Mouse (Mus musculus) spleen, postnatal 4 days (tissue): ENCODE measurements around the gene Baiap2l2.

Experiments used
- DNase-seq, 2 experiments: peaks; one replicate each; pipeline ENCODE4 v3.0.0; 2022; ENCODE audit warnings: low spot score in 2 of 2

The Baiap2l2 gene

DNA sequence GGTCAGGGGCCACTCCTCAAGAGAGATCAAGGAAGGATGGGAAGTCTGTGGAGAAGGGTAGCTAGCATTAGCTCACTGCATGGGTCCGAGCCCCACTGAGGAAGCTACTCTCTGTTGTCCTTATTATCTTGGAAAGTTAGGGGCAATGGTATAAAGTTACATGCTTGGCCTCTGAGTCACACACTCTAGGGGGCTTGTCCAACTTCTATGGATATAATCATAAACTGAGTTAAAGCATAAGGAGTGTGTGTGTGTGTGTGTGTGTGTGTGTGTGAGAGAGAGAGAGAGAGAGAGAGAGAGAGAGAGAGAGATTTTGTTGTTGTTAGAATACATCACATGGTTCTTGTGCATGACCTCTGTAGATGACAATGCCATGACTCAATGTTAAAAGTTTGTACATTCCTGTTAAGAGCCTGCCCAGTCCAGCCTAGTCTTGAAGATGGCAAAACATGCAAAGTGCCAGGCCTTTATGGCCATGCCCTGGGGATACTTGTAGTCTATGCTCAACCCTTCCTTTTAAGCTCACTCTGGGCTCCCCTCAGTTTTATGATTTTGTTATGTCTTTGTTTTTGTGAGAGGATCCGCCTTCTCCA lies 14.3 kb upstream of the Baiap2l2 start:
- DNase-seq = no peak

DNA sequence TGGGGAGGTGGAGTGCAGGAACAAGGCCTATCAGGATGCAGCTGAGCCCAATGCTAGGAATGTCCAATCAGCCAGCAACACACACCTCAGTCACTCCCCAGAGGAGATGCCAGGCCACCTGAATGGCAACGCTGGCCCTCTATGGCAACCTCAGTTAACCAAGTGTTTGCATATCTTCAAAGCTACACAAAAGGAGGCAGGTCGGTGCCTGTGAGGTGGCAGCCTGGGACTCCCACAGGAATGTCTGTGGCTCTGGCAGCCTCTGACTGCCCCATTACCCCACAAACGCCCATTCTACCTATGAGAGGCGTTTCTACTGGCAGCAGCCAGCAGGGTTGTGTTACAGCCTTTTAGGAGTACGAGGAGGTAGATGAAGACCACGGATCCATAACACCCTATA lies 13.2 kb upstream of the Baiap2l2 start:
- no peak for DNase-seq

DNA sequence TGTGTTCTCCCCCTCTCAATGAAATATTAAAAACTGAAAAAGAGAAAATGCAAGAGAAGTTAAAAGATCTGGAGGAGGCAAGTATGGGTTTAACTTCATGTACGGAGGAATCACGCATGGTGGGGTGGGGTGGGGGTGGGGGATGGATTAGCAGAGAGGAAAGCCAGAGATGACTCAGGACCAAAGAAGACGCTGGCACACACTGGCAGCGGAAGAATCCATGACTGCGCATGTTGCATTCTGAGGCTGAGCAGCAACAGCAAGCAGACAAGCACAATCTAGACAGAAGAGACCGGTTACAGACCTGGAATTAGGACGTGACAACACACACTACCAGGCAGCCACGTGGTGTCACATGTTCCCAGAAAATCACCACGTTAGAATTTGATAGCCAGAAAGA lies 7.4 kb upstream of the Baiap2l2 start:
- DNase-seq = no peak

DNA sequence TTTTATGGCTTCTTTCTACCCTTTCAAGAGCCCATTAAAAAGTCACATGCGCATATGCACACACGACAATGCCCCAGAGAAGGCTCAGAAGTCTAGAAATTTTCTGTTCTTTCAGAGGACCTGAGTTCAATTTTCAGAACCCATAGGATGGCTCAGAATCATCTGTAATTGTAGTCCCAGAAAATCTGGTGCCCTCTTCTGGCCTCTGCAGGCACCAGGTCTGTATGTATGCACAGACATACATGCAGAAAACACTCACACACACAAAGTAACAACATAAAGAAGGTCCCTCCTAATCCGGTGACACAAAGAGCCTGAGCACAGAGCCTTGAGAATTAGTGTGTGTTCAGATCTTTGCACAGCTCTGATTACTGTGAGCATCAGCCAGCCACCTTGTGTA lies 5.0 kb upstream of the Baiap2l2 start:
- DNase-seq = no peak

DNA sequence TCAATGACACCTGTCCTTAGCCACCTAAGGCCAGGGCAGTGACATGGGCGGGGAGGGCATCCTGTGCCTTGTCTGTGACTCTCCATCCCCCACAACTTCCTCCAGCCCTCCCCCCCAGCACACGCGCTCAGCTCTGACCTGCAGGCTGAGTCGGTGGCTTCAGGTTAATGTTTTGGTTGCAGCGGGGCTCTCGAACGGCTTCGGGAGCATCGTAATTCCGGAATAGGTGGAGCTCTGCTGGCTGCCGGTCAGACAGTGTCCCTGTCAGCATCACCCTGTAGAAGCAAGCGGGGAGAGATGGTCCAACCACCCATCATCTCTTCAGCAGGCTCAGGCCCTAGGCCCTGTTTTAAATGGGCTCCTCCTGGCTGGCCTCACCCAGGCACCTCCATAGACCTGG lies 4.1 kb upstream of the Baiap2l2 start:
- DNase-seq = peak in 1 of 2 experiments; percentile 55

DNA sequence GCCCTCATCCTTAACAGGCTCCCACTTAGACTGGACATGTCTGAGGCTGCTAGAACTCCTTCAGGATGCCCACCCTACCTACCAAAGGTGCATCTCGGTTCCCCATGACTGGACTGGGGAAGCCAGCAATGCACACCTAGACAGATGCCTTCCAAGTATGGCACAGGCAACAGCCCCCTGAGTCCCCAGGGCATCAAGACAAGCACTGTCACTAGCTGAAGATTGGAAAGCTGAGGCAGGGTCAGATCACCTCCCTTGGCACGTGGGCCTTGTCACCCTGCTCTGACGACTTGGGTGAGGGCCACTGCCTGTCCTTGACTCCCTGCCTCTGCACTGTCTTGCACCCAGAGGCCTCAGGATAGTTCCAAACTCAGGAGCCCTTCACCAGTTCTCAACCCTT lies 3.0 kb upstream of the Baiap2l2 start:
- peak in 1 of 2 experiments; percentile 51 for DNase-seq

DNA sequence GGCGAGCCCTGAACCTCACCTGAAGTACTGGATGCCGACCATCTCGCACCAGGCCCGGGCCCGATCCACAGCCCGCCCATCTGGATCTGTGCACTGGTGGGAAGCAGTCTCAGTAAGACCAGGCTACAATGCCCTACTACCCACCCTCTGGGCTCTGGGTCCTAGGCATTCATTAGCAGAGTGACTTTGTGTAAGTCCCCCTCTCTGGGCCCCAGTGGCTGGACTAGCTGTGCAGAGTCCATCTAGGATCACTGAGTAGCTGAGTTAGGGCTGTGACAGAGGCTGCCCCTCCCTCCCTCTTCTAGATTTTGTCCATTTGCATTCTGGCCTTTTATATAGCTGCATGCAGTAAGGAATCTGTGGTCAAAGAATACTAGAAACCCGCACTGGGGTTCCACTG lies 1.8 kb upstream of the Baiap2l2 start:
- peak in 1 of 2 experiments; percentile 56 for DNase-seq

DNA sequence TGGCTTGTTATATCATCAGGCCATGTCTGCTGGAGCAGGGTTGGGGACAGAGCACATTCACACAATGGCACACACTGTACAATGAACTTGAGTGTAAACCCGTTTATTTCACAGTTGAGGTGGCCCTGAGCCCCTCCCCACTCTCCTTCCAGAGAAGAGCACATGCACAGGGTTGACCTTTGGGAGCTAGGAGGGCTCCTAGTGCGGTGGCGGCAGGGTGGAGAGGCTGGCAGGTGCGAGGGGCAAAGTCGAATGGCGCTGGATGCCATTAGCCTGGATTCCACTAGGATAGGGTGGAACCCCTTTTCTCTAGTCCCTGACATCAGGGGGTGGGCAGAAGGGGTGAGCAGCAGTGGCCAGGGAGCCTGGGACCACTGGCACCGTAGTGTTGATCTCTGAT lies 804 bp upstream of the Baiap2l2 start:
- DNase-seq = peak in 1 of 2 experiments; percentile 57

DNA sequence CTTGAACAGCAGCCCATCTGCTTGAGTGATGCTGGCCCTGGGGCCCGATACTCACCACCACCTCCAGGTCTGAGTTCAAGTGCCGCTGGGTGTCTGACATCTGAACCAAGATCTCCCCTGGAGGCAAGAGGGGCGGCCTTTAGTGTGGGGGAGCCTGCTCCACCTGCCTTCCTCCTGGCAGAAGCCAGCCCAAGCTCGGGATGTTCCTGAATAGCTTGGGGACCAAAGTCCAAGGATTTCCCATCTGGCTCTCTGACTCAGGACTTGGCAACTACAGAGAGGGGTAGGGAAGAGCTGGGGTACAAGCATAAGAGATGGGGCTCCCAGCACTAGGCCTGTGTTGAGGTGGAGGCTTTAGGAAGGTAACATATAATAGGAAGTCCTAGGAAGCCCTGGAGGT lies 2.0 kb downstream of the Baiap2l2 start:
- no peak for DNase-seq

DNA sequence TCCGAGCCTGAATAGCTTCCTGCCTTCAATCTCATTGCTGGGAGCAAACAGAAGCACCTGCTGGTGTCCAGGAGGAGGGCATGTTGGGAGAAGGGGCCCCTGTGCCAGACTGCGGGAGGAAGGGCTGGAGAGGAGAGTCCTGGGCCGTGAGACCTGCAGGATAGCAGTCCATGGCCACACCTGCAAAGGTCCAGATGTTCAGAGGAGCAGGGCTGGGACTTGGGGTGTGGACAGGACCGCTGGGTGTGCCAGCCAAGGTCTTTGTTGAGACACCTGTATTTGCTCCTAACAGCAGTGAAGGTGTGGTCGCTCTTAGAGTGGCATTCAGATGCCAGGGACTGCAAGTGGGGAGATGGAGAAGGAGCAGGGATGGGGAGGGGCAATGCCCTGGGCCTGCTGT lies 2.9 kb downstream of the Baiap2l2 start:
- DNase-seq = peak in 1 of 2 experiments; percentile 59

DNA sequence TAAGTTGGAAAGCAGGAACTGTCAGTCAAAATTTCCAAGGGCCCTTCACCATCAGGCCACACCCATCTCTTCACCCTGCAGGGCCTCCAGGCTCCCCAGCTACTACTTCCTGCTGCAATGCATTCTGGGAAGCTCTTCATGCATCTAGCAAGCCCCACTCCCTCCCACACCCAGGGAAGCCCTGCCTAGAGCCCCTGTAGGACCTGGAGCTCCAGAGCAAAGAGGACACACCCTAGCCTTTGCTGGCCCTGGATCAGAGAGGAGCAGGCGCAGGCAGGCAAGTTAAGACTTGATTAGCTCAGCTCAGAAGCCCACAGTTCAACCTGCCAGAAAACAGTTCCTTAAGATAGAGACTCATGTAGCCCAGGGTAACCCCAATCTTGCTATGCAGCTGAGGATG lies 3.9 kb downstream of the Baiap2l2 start:
- DNase-seq = peak; percentile 41 to 68

DNA sequence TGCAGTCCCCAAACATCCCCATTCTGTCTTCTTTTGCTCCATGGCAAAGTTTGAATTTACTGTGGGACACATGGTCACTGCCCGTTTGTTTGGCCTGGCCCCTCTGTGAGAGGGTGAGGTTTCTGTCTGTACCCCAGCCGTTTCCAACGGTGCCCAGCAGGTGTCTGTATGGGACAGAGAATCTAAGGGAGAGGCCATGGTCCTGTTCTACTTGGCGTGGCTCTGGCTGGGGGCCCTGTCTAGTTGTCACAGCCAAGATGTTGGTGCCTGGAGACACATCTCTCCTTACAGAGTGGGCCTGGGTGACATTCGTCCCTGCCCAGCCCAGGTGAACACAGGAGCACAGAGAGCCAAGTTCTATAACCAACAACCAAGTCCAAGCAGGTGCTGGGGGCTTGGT lies 4.5 kb downstream of the Baiap2l2 start:
- DNase-seq = peak in 1 of 2 experiments; percentile 62

DNA sequence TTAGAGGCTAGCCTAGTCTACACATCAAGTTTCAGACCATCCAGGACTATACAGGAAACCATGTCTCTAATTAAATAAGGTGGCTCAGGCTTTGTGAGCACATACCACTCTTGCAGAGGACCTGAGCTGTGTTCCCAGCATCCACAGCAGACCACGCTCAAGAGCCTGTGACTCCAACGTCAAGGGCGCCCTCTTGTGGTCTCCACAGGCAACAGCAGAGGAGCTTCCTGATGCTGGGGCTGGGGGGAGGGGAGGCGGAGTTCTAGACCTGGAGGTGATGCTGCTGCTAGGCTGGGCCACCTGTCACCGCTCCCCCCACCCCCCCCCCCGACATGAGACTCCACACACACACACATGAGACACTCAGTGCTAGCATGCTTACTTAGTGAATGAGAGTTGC lies 5.1 kb downstream of the Baiap2l2 start:
- DNase-seq = peak in 1 of 2 experiments; percentile 75

DNA sequence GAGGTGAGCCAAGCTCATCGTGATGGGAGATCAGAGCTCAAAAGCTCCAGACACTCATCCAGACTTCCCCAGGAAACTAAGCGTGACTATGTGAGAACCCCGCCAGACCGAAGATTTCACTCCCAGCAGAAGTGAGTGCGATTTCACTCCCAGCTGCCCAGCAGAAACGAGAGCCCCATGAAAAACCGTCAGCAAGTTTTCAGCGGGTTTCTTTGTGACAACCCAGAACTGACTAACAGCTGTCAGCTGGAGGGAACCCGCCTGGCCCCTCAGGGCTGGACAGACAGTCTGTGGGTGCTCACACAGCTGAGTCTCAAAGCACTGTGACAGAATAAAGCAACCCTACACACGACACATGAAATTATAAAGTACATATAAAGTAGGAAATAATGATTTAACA lies 7.6 kb downstream of the Baiap2l2 start:
- DNase-seq = peak in 1 of 2 experiments; percentile 53

DNA sequence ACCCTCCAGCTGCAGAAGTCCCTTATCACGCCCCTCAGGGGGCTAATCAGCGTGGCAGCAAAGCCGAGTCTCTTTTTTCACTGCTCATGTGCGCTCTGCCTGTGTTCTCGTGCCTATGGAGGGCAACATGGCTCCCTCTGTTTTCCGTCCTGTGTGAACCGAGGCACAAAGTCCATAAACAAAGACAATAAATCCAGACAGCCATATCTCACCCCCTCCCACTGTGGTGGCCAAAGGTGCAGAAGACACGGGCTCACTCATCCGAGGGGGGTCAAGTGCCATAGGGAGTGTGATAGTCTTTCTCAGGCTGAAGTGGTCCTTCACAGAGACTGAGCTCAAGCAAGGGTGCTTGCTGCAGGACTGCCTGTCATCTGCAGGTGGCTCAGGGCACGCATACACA lies 12.3 kb downstream of the Baiap2l2 start:
- no peak for DNase-seq

DNA sequence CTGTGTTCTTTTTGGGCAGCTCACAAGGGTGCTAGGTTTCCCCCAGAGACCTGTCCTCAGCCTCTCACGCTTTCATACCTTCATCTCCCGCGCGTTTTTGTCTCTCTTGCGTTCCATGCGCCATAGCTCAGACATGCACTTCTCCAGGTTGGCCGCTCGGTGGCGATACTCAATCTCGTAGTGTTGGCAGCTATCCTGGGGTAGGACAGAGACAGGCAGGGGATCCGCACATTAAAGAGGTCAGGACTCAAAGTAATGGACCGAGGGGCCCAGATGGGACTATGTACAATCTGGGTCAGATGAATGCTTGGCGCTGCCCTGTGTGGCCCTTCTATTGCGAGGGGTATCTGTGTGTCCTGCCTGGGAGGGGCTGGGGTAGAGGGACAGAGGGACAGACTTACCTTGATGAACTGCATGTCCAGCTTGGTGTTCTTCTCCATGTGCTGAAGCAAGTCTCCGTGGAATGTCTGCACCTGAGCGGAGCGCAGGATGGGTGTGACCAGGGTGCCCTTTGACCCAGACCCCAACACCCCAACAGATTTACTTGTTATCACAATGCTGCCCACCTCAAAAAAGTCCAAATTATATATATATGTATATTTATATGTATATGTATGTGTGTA lies 14.1 kb downstream of the Baiap2l2 start:
- DNase-seq = peak; percentile 40 to 80

DNA sequence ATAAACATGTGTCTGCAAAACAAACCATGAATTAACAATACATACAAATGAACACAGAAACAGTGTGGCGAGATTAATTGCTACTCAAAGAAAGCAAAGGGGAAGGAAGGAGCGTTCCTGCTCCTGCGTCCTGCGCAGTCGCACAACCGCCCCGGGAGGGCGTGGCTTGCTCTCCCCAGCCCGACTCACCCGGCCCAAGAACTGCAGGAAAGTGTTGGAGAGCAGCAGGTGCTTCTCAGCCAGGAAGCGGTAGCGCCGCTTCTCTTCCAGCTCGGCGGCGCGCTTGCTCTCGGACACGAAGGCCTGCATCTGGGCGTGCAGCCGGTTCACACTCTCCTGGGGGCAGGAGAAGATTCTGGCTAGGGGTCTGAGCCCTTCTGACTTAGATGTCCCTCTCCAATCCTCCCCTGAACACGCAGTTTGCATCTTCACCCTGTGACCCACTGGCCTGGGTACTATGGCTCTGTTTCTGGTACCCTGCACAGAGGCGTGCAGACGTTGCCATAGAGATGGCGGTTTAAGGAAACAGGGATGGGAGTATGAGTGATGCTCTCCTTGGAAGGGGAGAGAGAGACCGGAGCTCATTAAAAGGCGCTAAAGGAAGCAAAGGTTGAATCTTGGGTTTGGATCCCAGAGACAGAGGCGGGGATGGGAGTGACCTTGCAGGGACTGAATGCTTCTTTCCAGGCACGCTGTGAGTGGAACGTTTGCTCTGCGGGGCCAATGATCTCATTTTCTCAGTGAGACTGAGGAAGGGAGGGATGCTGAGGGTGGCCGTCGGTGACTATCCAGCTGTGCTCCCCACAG lies 14.8 kb downstream of the Baiap2l2 start:
- peak; percentile 75 to 85 for DNase-seq

DNA sequence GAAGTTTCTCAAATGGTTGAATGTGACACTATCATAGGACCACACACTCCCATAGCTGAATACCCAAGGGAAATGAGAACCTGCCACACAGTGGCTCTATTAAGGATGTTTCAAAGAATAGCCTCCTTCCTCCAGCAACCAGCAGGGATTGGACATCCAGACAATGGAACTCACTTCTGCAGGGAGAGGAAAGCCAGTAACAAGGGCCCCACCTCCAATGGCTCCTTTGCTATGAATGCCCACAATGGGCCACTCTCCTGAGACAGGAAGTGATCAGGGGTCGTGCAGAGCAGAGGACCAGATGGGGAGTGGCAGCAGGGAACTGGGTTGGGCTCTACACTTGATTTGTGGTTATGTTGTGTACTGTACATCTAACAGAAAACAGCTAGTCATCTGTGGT lies 16.8 kb downstream of the Baiap2l2 start:
- DNase-seq = no peak

DNA sequence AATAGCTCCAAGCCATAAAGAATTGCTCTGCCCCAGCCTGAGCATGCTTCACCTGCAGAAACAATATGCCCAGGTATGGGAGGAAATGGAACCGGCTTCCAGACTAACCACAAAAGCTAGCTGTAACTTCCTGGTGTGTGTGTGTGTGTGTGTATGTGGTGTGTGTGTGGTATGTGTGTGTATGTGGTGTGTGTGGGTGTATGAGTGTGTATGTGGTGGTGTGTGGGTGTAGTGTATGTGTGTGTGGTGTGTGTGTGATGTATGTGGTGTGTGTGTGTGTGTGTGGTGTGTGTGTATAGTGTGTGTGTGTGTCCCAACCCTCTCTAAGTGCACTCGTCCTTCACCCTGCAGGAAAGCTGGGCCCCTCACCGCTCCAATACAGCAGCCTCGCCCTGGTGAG lies 20.0 kb downstream of the Baiap2l2 start:
- no peak for DNase-seq

DNA sequence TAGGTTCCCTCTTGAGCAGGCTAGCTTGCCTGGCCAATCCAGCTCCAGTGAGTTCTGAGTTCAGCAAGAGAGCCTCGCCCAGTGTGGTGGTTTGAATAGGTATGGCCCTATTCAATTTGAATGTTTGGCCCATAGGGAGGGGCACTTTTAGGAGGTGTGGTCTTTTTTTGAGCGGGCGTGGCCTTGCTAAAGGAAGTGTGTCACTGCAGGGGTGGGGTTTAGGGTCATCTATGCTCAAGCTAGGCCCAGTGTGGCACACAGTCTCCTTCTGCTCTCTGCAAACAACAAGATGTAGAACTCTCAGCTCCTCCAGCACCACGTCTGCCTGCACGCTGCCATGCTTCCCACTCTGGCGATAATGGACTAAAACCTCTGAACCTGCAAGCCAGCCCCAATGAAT lies 21.6 kb downstream of the Baiap2l2 start:
- no peak for DNase-seq

DNA sequence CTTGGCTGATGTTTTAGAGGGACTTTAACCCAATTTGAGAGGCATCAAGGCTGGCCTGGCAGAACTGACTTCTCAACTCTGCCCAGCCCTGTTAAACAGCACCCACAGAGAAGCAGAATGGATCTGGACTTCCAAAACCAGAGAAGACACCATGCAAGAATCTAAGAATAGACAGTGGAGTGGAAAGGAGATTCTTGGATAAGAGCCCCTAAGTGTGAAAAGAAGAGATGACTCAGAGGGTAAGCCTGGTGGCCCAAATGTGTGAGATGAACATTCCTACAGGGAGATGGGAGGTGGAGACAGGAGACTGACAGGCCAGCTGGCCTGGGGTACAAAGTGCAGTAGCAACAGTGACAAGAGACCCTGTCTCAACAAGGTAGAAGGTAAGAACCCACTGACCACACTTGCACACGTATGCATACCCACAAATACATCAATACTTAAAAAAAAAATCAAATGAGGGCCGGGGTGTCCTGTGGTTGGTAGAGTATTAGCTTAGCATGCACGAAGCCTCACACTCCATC lies 22.5 kb downstream of the Baiap2l2 start:
- no peak for DNase-seq

DNA sequence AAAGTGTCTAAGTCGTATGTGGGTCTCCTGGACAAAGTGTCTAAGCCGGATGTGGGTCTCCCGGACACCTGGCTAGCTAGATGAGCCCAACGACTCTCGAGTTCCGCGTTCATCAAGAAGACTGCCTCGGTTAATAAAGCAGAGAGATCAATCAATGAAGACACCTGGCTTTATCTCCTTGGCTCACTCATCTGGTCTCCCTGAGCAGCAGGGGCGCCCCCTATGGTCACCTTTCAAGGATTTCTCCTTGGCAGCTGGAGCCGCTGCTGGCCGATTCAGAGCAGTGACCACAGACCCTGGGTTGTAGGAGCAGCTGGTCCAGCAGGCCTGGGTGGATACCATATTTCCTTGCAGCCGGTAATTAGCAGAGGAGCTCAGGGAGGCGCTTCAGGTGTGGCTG lies 23.0 kb downstream of the Baiap2l2 start:
- no peak for DNase-seq

DNA sequence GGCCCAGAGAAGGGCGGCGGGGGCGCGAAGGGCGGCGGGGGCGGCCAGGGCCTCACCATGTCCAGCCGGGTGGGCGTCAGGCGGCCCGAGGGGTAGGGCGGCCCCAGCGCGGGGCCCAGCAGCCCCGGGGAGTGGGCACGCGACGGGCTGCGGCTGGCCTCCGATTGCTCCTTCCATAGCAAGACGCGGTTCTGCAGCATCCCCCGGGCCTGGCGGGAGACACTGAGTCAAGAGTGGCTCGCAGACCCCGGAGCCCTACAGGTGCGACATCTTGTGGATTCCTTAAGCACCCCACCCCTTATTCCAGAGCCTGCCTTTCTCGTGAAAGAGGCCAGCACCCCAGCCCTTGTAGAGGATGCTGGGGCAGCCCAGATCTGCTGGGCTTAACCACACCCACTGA lies 23.6 kb downstream of the Baiap2l2 start:
- no peak for DNase-seq
